Mouse (Mus musculus) spleen, postnatal 36 days (tissue): Measurements from ENCODE around the gene Btbd35f25.
"Not testable (repeated sequence)": the region's sequence is repeated elsewhere in the genome, so short reads cannot be mapped to it uniquely, and the experiment has no call there.

Experiments used
- DNase-seq, 2 experiments: peaks; one replicate each; pipeline ENCODE4 v3.0.0; 2022; ENCODE audit warnings: low spot score in 2 of 2, mixed read lengths in 1 of 2

The Btbd35f25 gene

GRCm38 (mm10) chrX:31717056-31717455 is at the start of gene Btbd35f25:
TSS of gene Btbd35f25 (minus strand) at chrX:31717156.
- not testable (repeated sequence) for DNase-seq

- DNase-seq = no peak
These were observed 49.3 kb upstream of the Btbd35f25 start for GRCm38 (mm10) chrX:31766255-31766654.

- no peak for DNase-seq
These were observed 47.0 kb upstream of the Btbd35f25 start for GRCm38 (mm10) chrX:31764001-31764400.

GRCm38 (mm10) chrX:31745079-31745478 is 28.1 kb upstream of the Btbd35f25 start:
- DNase-seq = no peak

- DNase-seq = no peak
These were observed 20.0 kb upstream of the Btbd35f25 start for GRCm38 (mm10) chrX:31736958-31737357.
